Mouse (Mus musculus) intestine, embryonic 15.5 days (tissue): ENCODE measurements at regions not wholly inside any gene's neighbourhood (a gene's known extent, or its start where the extent isn't known, plus 50 kb on each side); places are given as distances from the start of the nearest gene placed in this dataset.

ENCODE experiments used
- ATAC-seq: fragments of 200-750 bp; cut with Nextera tagmentation; 2 replicates; pipeline ENCODE4 v1.8.0; 2017; ENCODE audit warnings: moderate TSS enrichment, moderate library complexity
- H3K27ac ChIP-seq: fragments of 300-500 bp; sonication (generic); 2 replicates; pipeline ENCODE4 v1.5.1; 2015; ENCODE audit warnings: mild to moderate bottlenecking, inconsistent platforms
- H3K27me3 ChIP-seq: fragments of 300-500 bp; sonication (generic); replicated peaks from 2 replicates; pipeline ENCODE4 v1.6.1; 2015; ENCODE audit warnings: inconsistent platforms
- H3K36me3 ChIP-seq: fragments of 300-500 bp; sonication (generic); 2 replicates; pipeline ENCODE4 v1.6.1; 2015; ENCODE audit warnings: inconsistent platforms
- H3K4me1 ChIP-seq: fragments of 300-500 bp; sonication (generic); replicated peaks from 2 replicates; pipeline ENCODE4 v1.6.1; 2015; ENCODE audit warnings: inconsistent platforms
- H3K4me2 ChIP-seq: fragments of 300-500 bp; sonication (generic); replicated peaks from 2 replicates; pipeline ENCODE4 v1.6.1; 2015; ENCODE audit warnings: mild to moderate bottlenecking, inconsistent platforms
- H3K4me3 ChIP-seq: fragments of 300-500 bp; sonication (generic); replicated peaks from 2 replicates; pipeline ENCODE4 v1.5.1; 2015; ENCODE audit warnings: inconsistent platforms
- H3K9ac ChIP-seq: fragments of 300-500 bp; sonication (generic); 2 replicates; pipeline ENCODE4 v1.6.1; 2015; ENCODE audit warnings: inconsistent platforms
- H3K9me3 ChIP-seq: fragments of 300-500 bp; sonication (generic); 2 replicates; pipeline ENCODE4 v1.6.1; 2016; ENCODE audit warnings: inconsistent platforms
- WGBS: fragments of 180-500 bp; shearing (Covaris S2); methylation state at CpG from one replicate; pipeline ENCODE4 v1.1.7; 2015; 5-methylcytosine and 5-hydroxymethylcytosine counted together

GRCm38 (mm10) chr2:63472248-63472647, 288.2 kb upstream of the Kcnh7 start:
- H3K27ac ChIP-seq: no peak overlapping the region
- no peak for ATAC-seq
- no peaks in the 10 kb centered on the region for H3K27me3 ChIP-seq
- H3K4me1 ChIP-seq: no peaks in the 10 kb centered on the region
- no peaks in the 10 kb centered on the region for H3K36me3 ChIP-seq
- no peak overlapping the region for H3K4me3 ChIP-seq
- H3K9ac ChIP-seq: no peak overlapping the region
- H3K9me3 ChIP-seq: no peaks in the 10 kb centered on the region
- H3K4me2 ChIP-seq: no peak overlapping the region
- WGBS: 46% methylated on average over 2 of the region's 2 CpGs

GRCm38 (mm10) chr2:63459112-63459511, 275.0 kb upstream of the Kcnh7 start:
- no peak overlapping the region for H3K4me2 ChIP-seq
- ATAC-seq: no peak
- H3K9me3 ChIP-seq: no peaks in the 10 kb centered on the region
- no peaks in the 10 kb centered on the region for H3K27me3 ChIP-seq
- 79% methylated on average over 2 of the region's 2 CpGs for WGBS
- H3K9ac ChIP-seq: no peak overlapping the region
- H3K4me3 ChIP-seq: no peak overlapping the region
- 0 out of 2 replicates have a peak, but pooled peaks cover 2% of the 10 kb centered on the region for H3K4me1 ChIP-seq
- no peaks in the 10 kb centered on the region for H3K36me3 ChIP-seq
- H3K27ac ChIP-seq: no peak overlapping the region

- no peak overlapping the region for H3K4me3 ChIP-seq
- no peaks in the 10 kb centered on the region for H3K27me3 ChIP-seq
- no peak overlapping the region for H3K9ac ChIP-seq
- 41% methylated on average over 10 of the region's 10 CpGs for WGBS
- H3K4me2 ChIP-seq: 0 out of 2 replicates have a peak overlapping the region, but pooled peaks have one; percentile 19
- H3K36me3 ChIP-seq: no peaks in the 10 kb centered on the region
- H3K9me3 ChIP-seq: no peaks in the 10 kb centered on the region
- peak; percentile 36; the same call in 1 of the 2 replicates for ATAC-seq
- 0 out of 2 replicates have a peak, but pooled peaks cover 2% of the 10 kb centered on the region for H3K4me1 ChIP-seq
- H3K27ac ChIP-seq: no peak overlapping the region
Measured at GRCm38 (mm10) chr2:63454263-63455011, 270.4 kb upstream of the Kcnh7 start.

- ATAC-seq: no peak
- Histone ChIP-seq H3K27me3 (no peaks in the 10 kb centered on the region), H3K4me3 (no peak overlapping the region), H3K27ac (no peak overlapping the region), H3K4me2 (no peak overlapping the region), H3K9me3 (no peaks in the 10 kb centered on the region), H3K9ac (no peak overlapping the region), H3K4me1 (0 out of 2 replicates have a peak, but pooled peaks cover 2% of the 10 kb centered on the region), H3K36me3 (no peaks in the 10 kb centered on the region)
- 55% methylated on average over 1 of the region's 1 CpGs for WGBS
Measured at GRCm38 (mm10) chr2:63452891-63453290, 268.8 kb upstream of the Kcnh7 start.

GRCm38 (mm10) chr2:63452164-63452563, 268.1 kb upstream of the Kcnh7 start:
- Histone ChIP-seq H3K27me3 (no peaks in the 10 kb centered on the region), H3K27ac (no peak overlapping the region), H3K9ac (no peak overlapping the region), H3K36me3 (no peaks in the 10 kb centered on the region), H3K4me1 (0 out of 2 replicates have a peak, but pooled peaks cover 2% of the 10 kb centered on the region), H3K4me3 (no peak overlapping the region), H3K9me3 (no peaks in the 10 kb centered on the region), H3K4me2 (no peak overlapping the region)
- ATAC-seq: no peak
- WGBS: 61% methylated on average over 1 of the region's 1 CpGs

- no peak overlapping the region for H3K27ac ChIP-seq
- H3K4me2 ChIP-seq: no peak overlapping the region
- no peak overlapping the region for H3K4me3 ChIP-seq
- no peak overlapping the region for H3K9ac ChIP-seq
- no peaks in the 10 kb centered on the region for H3K4me1 ChIP-seq
- H3K36me3 ChIP-seq: no peaks in the 10 kb centered on the region
- no peak for ATAC-seq
- H3K27me3 ChIP-seq: no peaks in the 10 kb centered on the region
- no peaks in the 10 kb centered on the region for H3K9me3 ChIP-seq
Measured at GRCm38 (mm10) chr2:63434327-63434726, 250.2 kb upstream of the Kcnh7 start.

GRCm38 (mm10) chr2:63405405-63405804, 221.3 kb upstream of the Kcnh7 start:
- H3K9me3 ChIP-seq: no peaks in the 10 kb centered on the region
- H3K4me3 ChIP-seq: no peak overlapping the region
- no peak overlapping the region for H3K9ac ChIP-seq
- WGBS: 80% methylated on average over 1 of the region's 1 CpGs
- no peaks in the 10 kb centered on the region for H3K27me3 ChIP-seq
- no peaks in the 10 kb centered on the region for H3K36me3 ChIP-seq
- ATAC-seq: no peak
- no peak overlapping the region for H3K4me2 ChIP-seq
- no peaks in the 10 kb centered on the region for H3K4me1 ChIP-seq
- no peak overlapping the region for H3K27ac ChIP-seq
